Mouse (Mus musculus): ENCODE measurements around the gene Znrd1as.

The Znrd1as gene

GRCm38 (mm10) chr17:36997033-36997735 is 38.8 kb downstream of the Znrd1as start:
- DNase-seq, result peak; percentile 94

DNA sequence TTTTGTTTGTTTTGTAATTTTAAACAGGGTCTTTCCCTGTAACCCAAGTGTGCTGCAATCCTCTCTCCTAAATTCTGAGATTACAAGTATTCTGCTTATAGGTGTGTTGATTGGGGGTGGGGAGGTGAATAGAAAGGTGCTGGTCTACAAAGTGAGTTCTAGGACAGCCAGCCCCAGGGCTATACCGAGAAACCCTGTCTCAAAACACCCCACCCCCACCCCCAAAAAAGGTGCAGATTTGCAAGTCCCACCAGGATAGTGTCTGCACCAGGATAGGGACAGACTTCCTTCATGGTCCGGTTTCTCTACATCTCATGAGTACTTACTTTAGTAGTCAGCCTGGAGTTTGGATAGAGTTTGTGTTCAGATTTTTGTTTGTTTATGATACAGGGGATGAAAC is 40.1 kb downstream of the Znrd1as start:
- no peak for DNase-seq

DNA sequence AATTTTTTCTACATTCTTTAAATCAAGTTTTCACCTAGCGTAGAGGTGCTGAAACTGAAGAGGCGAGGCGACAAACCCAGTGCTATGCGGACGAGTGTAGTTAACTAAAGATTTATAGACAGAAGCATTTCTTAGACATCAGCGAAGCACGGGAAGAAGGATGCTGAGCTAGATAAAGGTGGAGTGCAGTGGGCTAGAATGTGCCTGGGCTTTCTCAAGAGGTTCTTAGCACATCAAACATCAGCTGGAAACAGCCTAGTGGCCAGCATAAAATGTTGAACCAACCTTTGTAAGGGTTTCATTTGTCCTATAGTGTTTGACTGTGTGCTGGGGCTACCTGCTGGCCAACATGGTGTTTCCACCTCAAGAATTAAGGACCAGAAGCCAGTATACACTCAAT is 42.5 kb downstream of the Znrd1as start, which contains the start of gene Zfp57:
Gene Zfp57 (plus strand): TSS at position 301 of the 400 bp plus-strand sequence.
- DNase-seq, result no peak

DNA sequence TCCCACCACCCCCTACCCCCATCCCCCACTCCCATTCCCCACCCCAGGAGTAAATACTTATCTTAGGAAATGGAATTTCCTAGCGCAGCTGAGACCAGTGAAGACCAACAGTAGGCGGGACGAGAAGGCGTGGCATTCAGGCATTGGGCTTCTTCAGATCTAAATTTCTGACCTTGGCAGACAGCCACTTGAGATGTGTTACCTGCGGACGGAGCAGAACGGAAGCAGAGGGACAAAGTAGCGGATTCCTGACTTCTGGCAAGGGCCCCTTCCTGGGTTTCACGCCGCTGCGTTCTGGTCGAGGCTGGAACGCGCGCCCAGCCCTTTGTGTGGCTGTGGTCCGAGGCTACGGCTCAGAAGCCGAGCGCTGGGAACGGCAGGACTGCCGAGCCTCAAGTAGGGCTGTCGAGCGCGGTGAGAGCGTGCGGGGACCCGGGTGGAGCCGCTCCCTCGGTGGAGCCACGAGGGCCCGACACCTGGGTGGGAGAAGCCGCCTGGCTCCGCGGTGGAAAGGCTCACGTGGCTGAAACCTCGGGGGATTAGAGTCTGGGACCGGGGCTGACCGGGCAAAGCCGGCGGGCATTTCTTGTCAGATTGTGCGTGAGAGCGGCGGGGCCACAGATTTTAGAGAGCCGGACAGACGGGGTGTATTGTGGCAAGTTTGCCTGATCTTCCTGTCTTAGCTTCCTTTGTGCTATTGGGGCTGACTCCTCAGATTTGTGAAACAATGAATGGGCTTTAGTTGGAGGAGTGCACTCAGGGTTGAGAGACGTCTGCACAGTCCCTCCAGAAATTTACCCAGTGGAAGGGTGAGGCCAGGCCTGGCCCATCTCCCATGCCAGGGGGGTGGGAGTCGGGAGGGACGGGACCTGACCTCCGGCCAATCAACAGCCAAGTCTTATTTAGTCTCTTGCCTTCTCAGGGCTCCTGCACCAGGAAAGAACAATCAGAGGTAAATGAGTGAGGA is 44.3 kb downstream of the Znrd1as start:
- DNase-seq, result peak; percentile 80

GRCm38 (mm10) chr17:37003366-37003765 is 45.0 kb downstream of the Znrd1as start:
- no peak for DNase-seq

- no peak for DNase-seq
Observed at GRCm38 (mm10) chr17:37008161-37008560, 49.8 kb downstream of the Znrd1as start.

DNA sequence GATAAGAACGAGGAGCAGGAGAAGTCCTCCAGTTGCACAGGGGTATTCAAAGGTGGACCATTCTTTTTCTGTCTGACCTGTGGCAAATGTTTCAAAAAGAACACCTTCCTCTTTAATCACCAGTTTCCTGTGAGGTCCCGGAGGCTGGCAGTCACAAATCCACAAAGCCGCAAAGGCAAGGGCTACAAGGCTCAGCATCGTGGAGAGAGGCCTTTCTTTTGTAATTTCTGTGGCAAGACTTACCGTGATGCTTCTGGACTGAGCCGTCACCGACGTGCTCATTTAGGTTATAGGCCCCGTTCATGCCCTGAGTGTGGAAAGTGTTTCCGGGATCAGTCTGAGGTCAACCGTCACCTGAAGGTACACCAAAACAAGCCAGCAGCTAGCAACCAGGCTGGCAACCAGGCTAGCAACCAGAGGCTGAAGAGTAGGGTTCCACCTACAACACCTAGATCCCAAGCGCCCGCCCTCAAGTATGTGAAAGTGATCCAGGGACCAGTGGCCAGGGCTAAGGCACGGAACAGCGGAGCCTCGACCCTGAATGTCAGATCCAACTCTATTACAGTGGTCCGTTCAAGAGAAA is 51.2 kb downstream of the Znrd1as start:
- no peak for DNase-seq

DNA sequence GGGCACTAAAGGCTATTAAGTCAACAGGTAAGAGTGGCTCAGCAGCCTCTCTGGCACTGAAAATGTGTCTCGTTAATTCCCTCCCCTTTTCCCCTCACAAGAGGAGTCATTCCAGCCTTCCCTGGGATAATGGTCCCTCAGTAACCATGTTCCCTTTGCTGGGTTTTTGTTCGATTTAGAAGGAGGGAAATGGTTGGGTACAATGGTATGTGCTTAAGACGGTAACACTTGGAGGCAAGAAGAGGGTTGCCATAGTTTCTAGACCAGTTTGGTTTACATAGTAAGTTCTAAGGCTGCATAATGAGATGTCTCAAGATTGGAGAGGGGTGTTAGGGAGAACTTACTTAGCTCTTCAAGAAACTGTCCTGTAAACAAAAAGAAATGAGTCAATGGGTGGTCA is 53.3 kb downstream of the Znrd1as start:
- no peak for DNase-seq

GRCm38 (mm10) chr17:37012141-37012540 is 53.7 kb downstream of the Znrd1as start:
- no peak for DNase-seq
